Mouse (Mus musculus) heart, adult 2 months (tissue): Measurements from ENCODE around the gene Abcc3.

Experiments used
- CTCF ChIP-seq: fragments of 200-600 bp; IDR thresholded peaks from 2 replicates; pipeline ENCODE4 v1.8.1; 2022; ENCODE audit warnings: antibody characterized with exemption, mild to moderate bottlenecking, moderate library complexity
- POLR2A ChIP-seq: fragments of 200-500 bp; IDR thresholded peaks from 2 replicates; pipeline ENCODE4 v1.6.1; 2011; ENCODE audit warnings: mild to moderate bottlenecking, low read depth, low read length, control low read depth; ENCODE audit not compliant: insufficient read depth

DNA sequence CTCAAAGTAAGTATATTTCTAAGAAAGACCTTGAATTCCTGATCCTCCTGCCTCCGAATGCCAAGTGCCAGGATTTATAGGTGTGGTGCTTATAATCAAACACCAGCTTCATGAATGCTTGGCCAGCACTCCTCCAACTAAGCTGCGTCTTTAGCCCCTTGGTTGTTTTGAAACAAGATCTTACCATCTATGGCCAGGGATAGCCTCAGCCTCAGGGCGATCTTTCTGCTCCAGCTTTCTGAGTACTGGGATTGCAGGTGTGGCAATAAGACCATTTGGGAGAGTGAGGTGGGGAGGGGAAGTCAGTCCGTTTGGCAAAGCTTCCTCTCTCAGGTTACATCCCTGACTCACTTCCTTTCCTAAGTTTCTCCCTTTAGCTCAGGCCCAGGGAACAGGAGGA lies 5.0 kb downstream of the Abcc3 start:
- TF ChIP-seq CTCF (no peak), POLR2A (no peak)
